Mouse (Mus musculus) adipocyte (in vitro differentiated cells): ENCODE results near the gene Fam161a.
"Not testable (repeated sequence)": the region's sequence is repeated elsewhere in the genome, so short reads cannot be mapped to it uniquely, and the experiment has no call there.

Experiments used
- DNase-seq: peaks from one replicate; pipeline ENCODE4 v3.0.0-alpha.2; 2016; ENCODE audit warnings: low spot score

Gene Fam161a

GRCm38 (mm10) chr11:23049642-23050041 is 42.3 kb downstream of the Fam161a start:
- no peak for DNase-seq

- peak; percentile 20 for DNase-seq
Measured at GRCm38 (mm10) chr11:23052353-23052752, 45.0 kb downstream of the Fam161a start.

- DNase-seq: no peak
Measured at GRCm38 (mm10) chr11:23063153-23063552, 55.8 kb downstream of the Fam161a start.

GRCm38 (mm10) chr11:23063857-23064256 is 56.5 kb downstream of the Fam161a start:
- no peak for DNase-seq

GRCm38 (mm10) chr11:23064276-23064675 is 56.9 kb downstream of the Fam161a start:
- DNase-seq: not testable (repeated sequence)

- DNase-seq: no peak
Measured at GRCm38 (mm10) chr11:23065167-23065668, 57.9 kb downstream of the Fam161a start.

- peak; percentile 77 for DNase-seq
Measured at GRCm38 (mm10) chr11:23067395-23068136, 60.2 kb downstream of the Fam161a start.

GRCm38 (mm10) chr11:23068201-23068600 is 60.9 kb downstream of the Fam161a start:
- no peak for DNase-seq

GRCm38 (mm10) chr11:23068986-23069385 is 61.7 kb downstream of the Fam161a start:
- DNase-seq: not testable (repeated sequence)

GRCm38 (mm10) chr11:23074841-23075240 is 67.5 kb downstream of the Fam161a start:
- no peak for DNase-seq

- no peak for DNase-seq
Measured at GRCm38 (mm10) chr11:23078541-23078940, 71.2 kb downstream of the Fam161a start.
